Mouse (Mus musculus): ENCODE measurements around the gene Lmod2. TPM values are rescaled to one million over a fixed set of nuclear protein-coding genes. Genes with fewer than 3 reads are reported as not detected.

Gene Lmod2
- polyA plus RNA-seq (2016; fragmentation: Nextera tagmentation; extraction: Ambion mirVana): 19.9 and 36.7 TPM in 2 replicates

GRCm38 (mm10) chr6:24597500-24597899, at the start of gene Lmod2:
Lmod2 (plus strand) TSS chr6:24597762.
- WGBS: 38% methylated on average over 10 of the region's 10 CpGs
- peak within 1 kb of the TSS; percentile 60 for H3K4me3 ChIP-seq
- peak within 1 kb of the TSS; percentile 92 for H3K27ac ChIP-seq

GRCm38 (mm10) chr6:24549801-24550200, 47.8 kb upstream of the Lmod2 start:
- Histone ChIP-seq H3K9me3 (0 out of 2 replicates have a peak, but pooled peaks cover 3% of the 10 kb centered on the region), H3K36me3 (no peaks in the 10 kb centered on the region), H3K4me1 (peaks cover 21% of the 10 kb centered on the region), H3K4me3 (no peak overlapping the region), H3K27ac (no peak overlapping the region), H3K27me3 (ENCODE audit: insufficient read depth, poor library complexity, severe bottlenecking) (no peaks in the 10 kb centered on the region)
- DNase-seq (ENCODE audit: low spot score): no peak
- WGBS: 63% methylated on average over 2 of the region's 2 CpGs

More at GRCm38 (mm10) chr6:24597500-24597899, at the start of gene Lmod2:
- DNase-seq (ENCODE audit: low spot score): peak; percentile 95
- H3K36me3 ChIP-seq: no peaks in the 10 kb centered on the region
- H3K9me3 ChIP-seq: no peaks in the 10 kb centered on the region
- H3K4me1 ChIP-seq: peaks cover 33% of the 10 kb centered on the region
- H3K27me3 ChIP-seq (ENCODE audit: insufficient read depth, poor library complexity, severe bottlenecking): no peaks in the 10 kb centered on the region

GRCm38 (mm10) chr6:24552046-24552445, 45.5 kb upstream of the Lmod2 start:
- Histone ChIP-seq H3K27me3 (ENCODE audit: insufficient read depth, poor library complexity, severe bottlenecking) (no peaks in the 10 kb centered on the region), H3K4me3 (no peak overlapping the region), H3K36me3 (no peaks in the 10 kb centered on the region), H3K27ac (no peak overlapping the region), H3K9me3 (0 out of 2 replicates have a peak, but pooled peaks cover 3% of the 10 kb centered on the region), H3K4me1 (peaks cover 20% of the 10 kb centered on the region)
- WGBS: 51% methylated on average over 7 of the region's 7 CpGs
- no peak for DNase-seq (ENCODE audit: low spot score)

- DNase-seq (ENCODE audit: low spot score): no peak
- Histone ChIP-seq H3K9me3 (no peaks in the 10 kb centered on the region), H3K36me3 (no peaks in the 10 kb centered on the region), H3K27me3 (ENCODE audit: insufficient read depth, poor library complexity, severe bottlenecking) (no peaks in the 10 kb centered on the region), H3K27ac (no peak overlapping the region), H3K4me1 (peaks cover 20% of the 10 kb centered on the region), H3K4me3 (no peak overlapping the region)
- WGBS: 73% methylated on average over 11 of the region's 11 CpGs
Observed at GRCm38 (mm10) chr6:24554427-24555086, 43.0 kb upstream of the Lmod2 start.

GRCm38 (mm10) chr6:24555488-24555887, 42.1 kb upstream of the Lmod2 start:
- Histone ChIP-seq H3K36me3 (no peaks in the 10 kb centered on the region), H3K27me3 (ENCODE audit: insufficient read depth, poor library complexity, severe bottlenecking) (no peaks in the 10 kb centered on the region), H3K4me3 (no peak overlapping the region), H3K4me1 (peaks cover 20% of the 10 kb centered on the region), H3K27ac (no peak overlapping the region), H3K9me3 (no peaks in the 10 kb centered on the region)
- no peak for DNase-seq (ENCODE audit: low spot score)
- WGBS: 59% methylated on average over 2 of the region's 2 CpGs

- Histone ChIP-seq H3K27me3 (ENCODE audit: insufficient read depth, poor library complexity, severe bottlenecking) (no peaks in the 10 kb centered on the region), H3K4me1 (no peaks in the 10 kb centered on the region), H3K27ac (no peak overlapping the region), H3K36me3 (no peaks in the 10 kb centered on the region), H3K4me3 (no peak overlapping the region), H3K9me3 (no peaks in the 10 kb centered on the region)
- DNase-seq (ENCODE audit: low spot score): no peak
- 66% methylated on average over 9 of the region's 9 CpGs for WGBS
Observed at GRCm38 (mm10) chr6:24564081-24564480, 33.5 kb upstream of the Lmod2 start.

- WGBS: 84% methylated on average over 1 of the region's 1 CpGs
- no peaks in the 10 kb centered on the region for H3K9me3 ChIP-seq
Observed at GRCm38 (mm10) chr6:24564886-24565285, 32.7 kb upstream of the Lmod2 start.

GRCm38 (mm10) chr6:24568963-24569362, 28.6 kb upstream of the Lmod2 start:
- Histone ChIP-seq H3K27me3 (ENCODE audit: insufficient read depth, poor library complexity, severe bottlenecking) (no peaks in the 10 kb centered on the region), H3K27ac (no peak overlapping the region), H3K4me1 (peaks cover 13% of the 10 kb centered on the region; the same call in 1 of the 2 replicates), H3K9me3 (no peaks in the 10 kb centered on the region), H3K36me3 (peaks cover 2% of the 10 kb centered on the region; the same call in 1 of the 2 replicates), H3K4me3 (no peak overlapping the region)
- 81% methylated on average over 5 of the region's 5 CpGs for WGBS
- no peak for DNase-seq (ENCODE audit: low spot score)

More at GRCm38 (mm10) chr6:24564886-24565285, 32.7 kb upstream of the Lmod2 start:
- no peaks in the 10 kb centered on the region for H3K36me3 ChIP-seq
- no peak for DNase-seq (ENCODE audit: low spot score)
- no peaks in the 10 kb centered on the region for H3K27me3 ChIP-seq (ENCODE audit: insufficient read depth, poor library complexity, severe bottlenecking)
- H3K27ac ChIP-seq: no peak overlapping the region
- peaks cover 4% of the 10 kb centered on the region; the same call in 1 of the 2 replicates for H3K4me1 ChIP-seq
- H3K4me3 ChIP-seq: no peak overlapping the region

- peak overlapping the region; percentile 52; the same call in 1 of the 2 replicates for H3K27ac ChIP-seq
Observed at GRCm38 (mm10) chr6:24569711-24570110, 27.9 kb upstream of the Lmod2 start.

GRCm38 (mm10) chr6:24570278-24570677, 27.3 kb upstream of the Lmod2 start:
- no peak for DNase-seq (ENCODE audit: low spot score)
- Histone ChIP-seq H3K27ac (no peak overlapping the region), H3K27me3 (ENCODE audit: insufficient read depth, poor library complexity, severe bottlenecking) (no peaks in the 10 kb centered on the region), H3K4me3 (no peak overlapping the region), H3K4me1 (peaks cover 13% of the 10 kb centered on the region; the same call in 1 of the 2 replicates), H3K36me3 (peaks cover 2% of the 10 kb centered on the region; the same call in 1 of the 2 replicates), H3K9me3 (no peaks in the 10 kb centered on the region)
- WGBS: 81% methylated on average over 11 of the region's 11 CpGs

More at GRCm38 (mm10) chr6:24569711-24570110, 27.9 kb upstream of the Lmod2 start:
- no peaks in the 10 kb centered on the region for H3K9me3 ChIP-seq
- H3K36me3 ChIP-seq: peaks cover 2% of the 10 kb centered on the region; the same call in 1 of the 2 replicates
- no peak overlapping the region for H3K4me3 ChIP-seq
- DNase-seq (ENCODE audit: low spot score): no peak
- H3K4me1 ChIP-seq: peaks cover 13% of the 10 kb centered on the region; the same call in 1 of the 2 replicates
- WGBS: 74% methylated on average over 1 of the region's 1 CpGs
- H3K27me3 ChIP-seq (ENCODE audit: insufficient read depth, poor library complexity, severe bottlenecking): no peaks in the 10 kb centered on the region

GRCm38 (mm10) chr6:24571126-24571525, 26.4 kb upstream of the Lmod2 start:
- H3K9me3 ChIP-seq: no peaks in the 10 kb centered on the region
- peaks cover 13% of the 10 kb centered on the region; the same call in 1 of the 2 replicates for H3K4me1 ChIP-seq
- 57% methylated on average over 6 of the region's 6 CpGs for WGBS
- H3K36me3 ChIP-seq: peaks cover 2% of the 10 kb centered on the region; the same call in 1 of the 2 replicates
- H3K4me3 ChIP-seq: no peak overlapping the region
- no peak for DNase-seq (ENCODE audit: low spot score)
- peak overlapping the region; percentile 38; the same call in 1 of the 2 replicates for H3K27ac ChIP-seq
- no peaks in the 10 kb centered on the region for H3K27me3 ChIP-seq (ENCODE audit: insufficient read depth, poor library complexity, severe bottlenecking)

- peaks cover 13% of the 10 kb centered on the region; the same call in 1 of the 2 replicates for H3K4me1 ChIP-seq
- no peak overlapping the region for H3K27ac ChIP-seq
- peaks cover 2% of the 10 kb centered on the region; the same call in 1 of the 2 replicates for H3K36me3 ChIP-seq
- 88% methylated on average over 14 of the region's 14 CpGs for WGBS
- H3K27me3 ChIP-seq (ENCODE audit: insufficient read depth, poor library complexity, severe bottlenecking): no peaks in the 10 kb centered on the region
- no peaks in the 10 kb centered on the region for H3K9me3 ChIP-seq
- no peak for DNase-seq (ENCODE audit: low spot score)
- H3K4me3 ChIP-seq: no peak overlapping the region
Observed at GRCm38 (mm10) chr6:24572431-24572830, 25.1 kb upstream of the Lmod2 start.

GRCm38 (mm10) chr6:24573319-24573718, 24.2 kb upstream of the Lmod2 start:
- Histone ChIP-seq H3K27me3 (ENCODE audit: insufficient read depth, poor library complexity, severe bottlenecking) (no peaks in the 10 kb centered on the region), H3K27ac (no peak overlapping the region), H3K36me3 (peaks cover 2% of the 10 kb centered on the region; the same call in 1 of the 2 replicates), H3K4me1 (peaks cover 13% of the 10 kb centered on the region; the same call in 1 of the 2 replicates), H3K4me3 (no peak overlapping the region), H3K9me3 (no peaks in the 10 kb centered on the region)
- no peak for DNase-seq (ENCODE audit: low spot score)
